Mouse (Mus musculus) cerebellum, adult 11-12 months (tissue): ENCODE measurements at regions not wholly inside any gene's neighbourhood (a gene's known extent, or its start where the extent isn't known, plus 50 kb on each side); places are given as distances from the start of the nearest gene placed in this dataset.

ENCODE experiments used
- DNase-seq: peaks from one replicate; pipeline ENCODE4 v3.0.0; 2022

DNA sequence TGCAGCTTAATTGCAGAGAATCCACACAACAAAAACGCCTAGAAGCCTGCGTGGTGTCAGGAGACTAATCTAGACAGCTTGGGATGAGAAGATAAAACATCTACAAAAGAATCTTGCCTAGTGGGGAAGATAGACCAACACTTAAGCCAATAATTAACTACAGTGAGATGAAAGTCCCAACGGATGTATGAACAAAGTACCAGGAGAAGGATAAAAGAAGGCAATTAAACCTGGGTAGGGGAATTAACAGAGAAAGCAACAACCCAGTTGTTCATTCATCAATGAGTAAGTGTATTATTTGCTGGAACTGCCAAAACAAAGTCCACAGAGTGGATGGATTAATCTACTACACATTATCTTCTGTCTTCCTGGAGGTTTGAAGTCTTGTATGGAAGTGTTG lies 99.8 kb downstream of the Olfm4 start:
- no peak for DNase-seq

- DNase-seq = no peak
These were observed 113.4 kb downstream of the Olfm4 start for GRCm38 (mm10) chr14:80097238-80097637.

GRCm38 (mm10) chr14:80113115-80113687 lies 129.3 kb downstream of the Olfm4 start:
- no peak for DNase-seq

DNA sequence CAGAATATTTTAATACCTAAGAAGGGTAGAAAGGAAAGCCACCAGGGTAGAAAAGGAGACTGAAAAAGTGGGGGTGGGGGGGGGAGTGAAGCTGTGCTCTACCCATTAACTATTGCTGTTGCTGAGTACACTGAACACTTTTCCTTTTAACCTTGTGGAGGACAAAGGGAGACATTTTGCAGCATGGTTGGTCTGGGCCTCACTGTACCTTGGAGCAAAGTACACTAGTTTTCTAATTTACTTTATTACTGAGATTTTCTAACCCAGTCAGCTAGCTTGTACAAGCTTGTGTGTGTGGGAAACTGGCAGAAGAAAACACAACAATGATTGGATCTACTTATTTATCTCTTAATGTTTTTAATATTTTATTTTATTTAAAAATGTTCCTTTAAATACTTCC lies 130.4 kb downstream of the Olfm4 start:
- no peak for DNase-seq

DNA sequence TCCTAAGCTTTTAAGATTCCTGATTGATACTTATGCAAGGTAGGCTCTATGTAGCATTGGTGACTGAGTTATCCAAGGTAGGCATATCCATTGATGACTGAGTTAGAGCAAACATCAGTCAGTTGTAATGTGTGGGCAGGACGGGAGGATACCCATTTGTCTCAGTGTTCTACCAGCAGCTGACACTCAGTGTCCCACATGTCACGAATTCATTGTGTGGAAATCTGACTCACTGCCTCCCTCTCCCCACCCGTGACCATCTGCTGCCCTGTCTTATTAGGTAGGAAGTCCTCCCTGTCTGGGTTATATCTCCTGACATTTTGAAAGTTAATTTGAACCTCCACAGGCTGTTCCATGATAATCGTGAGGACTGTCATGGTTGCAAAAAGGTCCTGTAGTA lies 141.3 kb downstream of the Olfm4 start:
- no peak for DNase-seq

DNA sequence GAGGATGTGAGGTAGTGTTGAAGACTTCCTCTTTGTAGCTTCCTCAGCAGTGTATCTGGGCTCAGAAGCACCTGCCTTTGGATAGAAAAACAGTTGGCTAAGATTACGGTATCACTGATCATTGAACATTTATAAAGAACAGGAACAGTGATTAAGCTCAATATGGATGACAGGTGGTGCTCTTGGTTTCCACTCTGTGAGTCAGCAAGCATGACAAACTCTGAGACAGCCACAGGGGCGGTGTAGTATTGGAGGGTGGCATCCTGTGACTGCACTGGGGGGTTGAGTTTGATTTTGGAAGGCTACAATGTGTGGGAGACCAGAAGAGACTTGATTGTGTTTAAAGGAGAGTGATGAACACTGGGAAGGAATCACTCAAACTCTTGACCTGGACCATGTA lies 144.3 kb downstream of the Olfm4 start:
- no peak for DNase-seq

GRCm38 (mm10) chr14:80137541-80137940 lies 153.7 kb downstream of the Olfm4 start:
- no peak for DNase-seq

- DNase-seq = no peak
These were observed 155.3 kb downstream of the Olfm4 start for GRCm38 (mm10) chr14:80138991-80139791.

- no peak for DNase-seq
These were observed 173.1 kb downstream of the Olfm4 start for GRCm38 (mm10) chr14:80157002-80157401.

DNA sequence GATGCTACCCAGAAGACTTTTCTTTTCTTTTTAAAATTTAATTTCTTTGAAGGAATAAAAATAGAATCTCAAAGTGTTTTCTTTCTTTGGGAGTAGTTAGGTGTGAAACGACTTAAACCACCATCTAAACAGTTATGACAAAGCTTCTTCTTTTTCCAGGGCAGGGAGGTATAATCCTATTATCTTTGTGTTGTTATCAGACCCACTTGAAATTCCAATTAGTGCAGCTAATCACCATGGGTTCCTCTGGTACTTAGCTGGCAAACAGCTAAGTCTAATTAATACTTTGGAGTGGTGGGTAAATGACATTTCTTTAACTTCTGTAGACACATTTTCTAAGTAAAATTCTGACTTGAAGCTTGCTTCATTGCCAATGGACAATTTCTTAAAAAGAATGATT lies 185.3 kb downstream of the Olfm4 start:
- no peak for DNase-seq

DNA sequence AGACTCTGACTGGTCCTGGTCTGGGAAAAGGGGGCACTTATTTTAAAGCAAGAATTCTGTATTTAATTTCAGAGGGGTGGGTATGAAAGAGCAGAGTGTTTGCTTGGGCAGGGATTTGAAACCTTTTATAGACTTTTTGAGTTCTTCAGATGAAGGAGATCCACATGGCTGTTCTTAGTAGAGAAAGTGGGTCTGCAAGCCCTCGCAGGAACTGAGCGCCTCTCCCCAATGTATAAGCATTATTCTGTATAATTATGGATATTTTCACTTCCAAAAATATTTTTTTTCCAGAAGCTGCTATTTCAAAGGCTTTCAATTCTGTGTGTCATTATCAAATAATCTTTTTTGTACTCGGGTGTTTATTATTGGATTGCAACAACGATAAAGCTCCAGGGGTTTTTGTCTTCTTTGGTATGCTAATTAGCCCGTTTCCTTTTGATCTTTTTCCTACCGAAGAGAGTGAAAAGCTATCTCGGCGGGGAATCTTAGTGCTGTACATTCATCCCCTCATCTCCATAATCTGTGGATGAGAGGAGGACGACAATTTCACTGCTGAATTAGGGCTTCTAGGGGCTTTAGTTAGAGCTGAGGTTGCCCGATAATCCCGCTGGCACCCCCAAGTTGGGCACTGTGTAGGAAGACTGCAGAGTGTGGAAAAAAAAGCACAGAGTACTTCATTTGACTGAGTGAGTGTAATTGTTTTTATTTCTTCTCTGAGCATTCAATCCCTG lies 186.7 kb downstream of the Olfm4 start:
- DNase-seq = no peak

GRCm38 (mm10) chr14:80172799-80173484 lies 189.1 kb downstream of the Olfm4 start:
- no peak for DNase-seq

- DNase-seq = no peak
These were observed 192.6 kb downstream of the Olfm4 start for GRCm38 (mm10) chr14:80176464-80176863.

DNA sequence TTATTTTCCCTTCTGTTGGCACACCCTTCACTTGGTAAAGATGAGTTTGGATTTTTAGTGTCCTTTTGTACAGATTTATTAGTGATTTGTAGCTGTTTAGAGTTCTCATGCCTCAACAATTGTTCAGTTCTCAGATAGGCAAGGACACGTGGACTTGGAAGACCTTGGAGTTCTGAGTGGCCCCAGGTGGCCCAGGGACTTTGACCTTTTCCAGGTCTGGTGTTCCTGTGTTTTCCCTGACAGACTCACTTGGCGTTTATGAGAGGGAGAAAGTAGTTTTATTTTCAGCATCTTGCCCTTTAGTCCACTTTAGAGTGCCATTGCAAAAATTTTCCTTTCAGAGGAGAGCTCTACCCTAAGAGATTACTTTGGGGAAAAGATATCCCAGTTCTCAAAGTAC lies 211.2 kb downstream of the Olfm4 start:
- DNase-seq = no peak

- no peak for DNase-seq
These were observed 229.0 kb downstream of the Olfm4 start for GRCm38 (mm10) chr14:80212916-80213315.

DNA sequence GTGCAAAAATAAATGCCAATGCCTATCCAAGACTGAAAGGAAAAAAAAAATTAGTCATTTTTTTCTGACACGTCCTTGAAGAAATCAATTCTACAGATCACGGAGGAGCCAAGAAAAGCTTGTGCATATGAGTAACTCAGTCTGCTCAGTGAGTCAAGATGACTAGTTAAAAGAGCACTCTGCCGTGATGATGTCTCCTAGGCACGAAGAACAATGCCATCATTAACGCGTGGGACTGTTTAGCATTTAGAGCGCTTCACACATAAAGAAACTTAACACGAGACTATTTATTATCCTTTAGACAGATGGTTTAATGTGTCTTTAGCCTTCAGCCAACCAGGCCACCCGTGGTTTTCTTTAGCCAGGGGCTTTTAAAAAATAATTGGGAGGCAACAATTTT lies 229.8 kb downstream of the Olfm4 start:
- DNase-seq = no peak

DNA sequence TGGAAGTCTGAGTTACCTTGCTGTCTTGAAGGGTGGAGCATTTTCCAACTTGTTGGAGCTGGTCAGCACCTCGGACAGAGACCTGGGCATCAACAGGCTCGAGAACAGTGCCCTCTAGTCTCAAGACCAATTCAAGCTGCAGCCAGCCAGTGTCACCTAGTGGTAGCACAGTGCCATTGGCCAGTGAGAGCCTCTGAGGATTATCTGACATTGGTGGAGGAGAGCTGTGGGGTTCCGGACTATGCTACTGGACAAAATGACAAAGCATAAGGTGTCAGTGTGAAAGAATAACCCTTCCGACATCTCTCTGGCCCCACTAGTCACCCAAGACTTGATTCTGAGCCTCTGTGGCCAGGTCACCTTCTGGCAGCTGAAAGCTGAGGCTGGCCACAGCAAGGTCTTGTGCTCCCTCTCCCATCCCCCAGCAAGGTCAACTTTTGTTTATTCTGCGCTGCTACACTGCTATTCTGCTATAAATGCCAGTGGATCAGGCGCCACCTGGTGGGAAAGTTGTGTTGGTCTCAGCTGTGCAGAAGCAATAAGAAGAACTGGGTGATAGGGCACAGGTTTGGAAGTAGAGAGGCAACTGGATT lies 232.2 kb downstream of the Olfm4 start:
- peak; percentile 39 for DNase-seq

DNA sequence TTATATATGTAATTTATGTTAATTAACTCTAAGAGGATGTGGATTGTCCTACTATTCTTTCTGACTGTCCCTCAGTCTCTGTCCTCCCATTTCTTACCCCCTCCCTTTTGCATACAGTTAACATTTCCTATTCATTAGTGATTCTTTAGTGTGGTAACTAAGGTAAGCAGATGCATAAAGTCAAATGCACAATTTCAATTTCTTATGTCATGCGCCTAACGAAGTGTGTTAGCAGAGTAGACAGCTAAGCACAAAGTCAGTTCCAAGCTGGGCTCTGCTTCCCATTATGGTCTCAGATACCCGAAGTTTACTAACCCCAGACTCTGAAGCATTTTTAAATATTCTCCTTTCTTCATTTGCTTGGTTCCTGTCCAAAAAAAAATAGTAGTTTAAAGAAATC lies 248.2 kb downstream of the Olfm4 start:
- DNase-seq = no peak

GRCm38 (mm10) chr14:80232976-80233375 lies 249.1 kb downstream of the Olfm4 start:
- DNase-seq = peak; percentile 45

GRCm38 (mm10) chr14:80237136-80237535 lies 253.3 kb downstream of the Olfm4 start:
- DNase-seq = no peak

DNA sequence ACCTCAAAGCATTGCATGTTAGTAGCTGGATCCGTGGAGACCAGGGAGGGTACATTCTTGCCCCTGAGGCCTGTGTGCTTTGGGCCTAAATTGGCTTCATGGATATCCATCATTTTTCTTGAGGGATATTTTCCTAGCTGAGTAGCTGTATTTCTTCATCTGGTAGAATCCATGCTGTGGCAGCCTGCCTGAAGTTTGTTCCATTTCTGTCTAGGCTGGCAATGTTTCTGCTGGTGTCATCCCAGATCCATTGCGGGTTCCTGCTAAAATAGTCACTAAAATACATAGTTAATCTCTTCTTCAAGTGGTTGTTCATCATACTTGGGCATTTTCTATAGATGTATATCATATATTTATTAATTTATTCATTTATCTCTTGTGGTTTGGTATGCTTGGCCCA lies 253.7 kb downstream of the Olfm4 start:
- DNase-seq = no peak

DNA sequence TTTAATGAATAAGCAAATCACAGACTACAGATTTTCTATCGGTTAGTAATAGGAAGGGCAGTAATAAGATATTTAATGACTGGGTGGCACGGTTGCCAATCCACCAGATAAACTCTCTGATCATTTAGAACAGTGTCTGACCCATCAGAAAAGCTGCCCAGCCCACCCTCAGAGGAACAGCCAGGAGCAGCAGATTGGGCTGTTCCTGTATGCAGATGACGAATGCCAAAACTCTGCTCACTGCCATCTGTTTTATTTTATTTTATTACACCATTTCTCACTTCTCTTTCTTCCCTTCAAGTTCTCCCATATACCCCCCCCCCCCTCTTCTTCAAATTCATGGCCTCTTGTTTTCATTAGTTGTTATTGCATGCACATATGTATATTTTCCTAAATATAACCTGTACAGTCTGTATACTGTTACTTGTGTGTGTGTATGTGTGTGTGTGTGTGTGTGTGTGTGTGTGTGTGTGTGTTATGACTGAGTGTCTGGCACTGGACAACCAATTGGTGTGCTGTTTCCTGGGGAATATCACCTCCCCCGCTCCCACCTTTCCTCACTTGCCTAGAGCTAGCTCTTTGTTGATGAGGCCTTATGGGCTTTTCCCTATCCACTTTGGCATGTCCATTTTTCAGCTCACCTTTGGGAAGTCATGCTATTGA lies 260.9 kb downstream of the Olfm4 start:
- DNase-seq = peak; percentile 24

GRCm38 (mm10) chr14:80247575-80247974 lies 263.7 kb downstream of the Olfm4 start:
- DNase-seq = peak; percentile 80
